ENCODE assay signal across 10 mouse cellular contexts in the genomic region with DNA sequence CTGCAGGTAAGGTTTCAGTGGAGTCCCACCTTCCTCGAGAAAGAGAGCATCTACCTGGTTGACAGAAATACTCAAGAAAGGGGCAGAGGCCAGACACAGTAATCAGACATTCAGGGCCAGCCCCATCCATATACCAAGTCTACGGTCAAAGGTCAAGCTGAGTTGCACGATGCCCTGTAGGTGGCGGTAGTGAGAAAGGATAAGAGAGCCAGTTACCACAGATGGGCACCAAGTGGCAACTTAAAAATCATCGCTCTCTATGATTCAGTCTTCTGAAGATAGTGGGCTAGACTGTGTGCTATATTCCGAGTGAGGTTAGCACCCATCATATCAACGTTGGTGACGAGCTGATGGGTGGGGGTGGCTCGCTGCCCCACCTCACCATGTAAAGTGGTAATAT. TPM values are rescaled to one million over a fixed set of nuclear protein-coding genes. Genes with fewer than 3 reads are reported as not detected.
DNase-seq lines count a peak whose midpoint lies in the region; ATAC-seq and TF ChIP-seq lines count a peak whose summit lies in the region.
"Had no signal": no experiment of that assay in that cellular context is flagged by ENCODE, and none has a peak within 500 bp of the region (broad histone marks: within the 10 kb centered on the region; RNA-seq: fewer than 3 reads in every experiment).

No protein-coding gene starts in this region.

- CTCF ChIA-PET in Patski (lab: Charles Lee), result interaction anchor here (0.8 kb wide), 1 partner anchor 309 kb away, joined by 3 read pairs; a partner anchor contains a TSS

- in situ Hi-C loops in Patski (cut with MboI; ENCODE audit: low pct_unique_long_range_greater_than_20kb), result no loop called here

- peak; percentile 60 for TF ChIP-seq CTCF in Patski (IDR thresholded peaks at IDR 0.05)

- POLR2A ChIA-PET in Patski (lab: Charles Lee), result no interaction called here

- ATAC-seq in Patski, result no peak

- no peaks in the 10 kb centered on the region for H3K27me3 ChIP-seq in Patski
- H3K27me3 ChIP-seq: heart, embryonic 15.5 days; megakaryocyte, embryonic 14.5 days had no signal

- peak; percentile 46 for DNase-seq in layer of hippocampus, adult 9-11 months
- DNase-seq in layer of hippocampus, adult 8-10 months (ENCODE audit: low spot score in 2 of 2), result no peak
- no peak for DNase-seq in Patski (ENCODE audit: low read depth, low spot score)
- peak; percentile 77 for DNase-seq in c-Kit-positive CD71-positive TER-119-positive erythroid progenitor cells, embryonic 14.5 days (ENCODE audit: low spot score)
- DNase-seq in liver, result peak; percentile 77
- peak; percentile 54 for DNase-seq in retina, postnatal 7 days (ENCODE audit: low read depth, low spot score)
- no peak for DNase-seq in right cerebral cortex, postnatal 25 days
- no peak for DNase-seq in layer of hippocampus, adult 11-12 months (ENCODE audit: low spot score)

RNA-seq across cellular contexts. Expression of a gene that starts 32.5 kb away (rescaled TPM):
- 1 to 10 TPM; 6.1 to 8.3 (median 7.7) TPM for total RNA-seq in layer of hippocampus, adult 8-10 months (2022)
- 14.0 TPM for polyA plus RNA-seq in Patski (2021)

RNA-seq across cellular contexts. Expression of a gene that starts 43.3 kb away (rescaled TPM):
- total RNA-seq in layer of hippocampus, adult 8-10 months (2022), result under 1 TPM in 3 of 4 experiments, not detected in 1; 0.38 to 0.54 (median 0.45) TPM
- polyA plus RNA-seq in Patski (2021), result not detected

Comparison
In these comparisons a context has a peak if more than half of its experiments do, and no peak if none do; other contexts are left out.
1. DNase-seq: peak in layer of hippocampus, adult 9-11 months (single experiment), c-Kit-positive CD71-positive TER-119-positive erythroid progenitor cells, embryonic 14.5 days (single experiment), liver (single experiment) and retina, postnatal 7 days (single experiment); none in layer of hippocampus, adult 8-10 months (0 of 2), Patski (single experiment), right cerebral cortex, postnatal 25 days (single experiment) and layer of hippocampus, adult 11-12 months (single experiment).